Mouse (Mus musculus) cerebellum, adult 2 months (tissue): ENCODE measurements around the gene Samsn1.

Experiments
- CTCF ChIP-seq: fragments of 200-500 bp; IDR thresholded peaks from 2 replicates; pipeline ENCODE4 v1.5.1; 2011; ENCODE audit warnings: low read depth, mild to moderate bottlenecking, control low read depth, low read length, moderate library complexity, borderline replicate concordance; ENCODE audit not compliant: insufficient read depth
- POLR2A ChIP-seq: fragments of 200-500 bp; IDR thresholded peaks from 2 replicates; pipeline ENCODE4 v1.6.1; 2011; ENCODE audit warnings: low read length, control low read depth, borderline replicate concordance; ENCODE audit not compliant: insufficient read depth

DNA sequence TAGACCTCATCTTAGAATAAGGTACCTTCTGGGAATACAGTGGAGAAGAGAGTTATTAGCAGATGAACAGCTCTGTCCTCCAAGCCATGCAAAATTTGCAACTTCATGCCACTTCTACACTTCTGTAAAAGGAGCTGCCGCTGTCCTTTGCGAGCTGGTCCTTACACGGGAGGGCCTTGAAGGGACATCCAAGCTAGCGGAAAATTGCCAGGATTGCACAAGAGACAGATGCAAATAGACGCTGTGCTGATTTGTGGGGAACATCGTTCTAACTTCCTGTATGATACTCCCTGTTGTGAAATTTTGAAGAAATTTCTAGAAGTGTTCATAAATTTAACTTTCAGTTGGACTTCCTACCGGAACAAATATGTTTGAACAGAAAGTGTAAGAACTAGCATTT is 61.0 kb downstream of the Samsn1 start:
- TF ChIP-seq POLR2A (no peak), CTCF (no peak)
